Mouse (Mus musculus): ENCODE results near the gene Prkd1. TPM values are rescaled to one million over a fixed set of nuclear protein-coding genes. Genes with fewer than 3 reads are reported as not detected.

Prkd1 gene
- total and polyA plus RNA-seq, 3 experiments = not detected

DNA sequence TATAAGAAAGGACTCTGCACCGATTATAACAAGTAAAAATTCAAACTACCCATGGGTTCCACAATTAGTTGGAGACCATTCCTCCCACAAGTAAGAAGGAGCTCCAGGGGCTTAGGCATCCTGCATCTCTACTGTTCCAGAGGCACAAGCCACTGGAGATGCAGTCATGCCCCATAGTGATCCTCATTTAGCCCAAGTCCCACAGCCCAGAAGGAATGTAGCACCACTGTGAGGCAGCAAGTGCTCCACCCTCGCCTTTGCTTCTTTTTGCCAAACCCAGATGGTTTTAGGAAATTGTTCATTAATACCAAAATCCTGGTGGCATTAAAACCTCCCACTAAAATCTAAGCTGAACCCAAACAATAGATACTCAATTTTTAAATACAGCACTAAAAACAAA lies 111.1 kb downstream of the Prkd1 start:
- dilution Hi-C loops (cut with MboI; ENCODE audit: extremely low pct_ligation_motif_present, extremely low pct_unique_long_range_greater_than_20kb, low sequenced_read_pairs) (no loop called here), in situ Hi-C loops (cut with MboI; ENCODE audit: low pct_ligation_motif_present, low pct_unique_long_range_greater_than_20kb, low sequenced_read_pairs) (no loop called here)
- TF ChIP-seq MAFK (IDR thresholded peaks at IDR 0.05; ENCODE audit: insufficient replicate concordance, low read length) = no peak
- TF ChIP-seq NRF1 (IDR thresholded peaks at IDR 0.05; ENCODE audit: low read depth, low read length) = no peak
- no peak for TF ChIP-seq PAX5 (IDR thresholded peaks at IDR 0.05; ENCODE audit: low read length)
- no peak for TF ChIP-seq ZKSCAN1 (IDR thresholded peaks at IDR 0.05; ENCODE audit: borderline replicate concordance, low read depth, low read length)
- TF ChIP-seq ETS1 (conservative IDR thresholded peaks at IDR 0.05; ENCODE audit: low read depth, low read length) = no peak
- TF ChIP-seq POLR2AphosphoS2 (IDR thresholded peaks at IDR 0.05; ENCODE audit: low read depth, low read length) = no peak
- TF ChIP-seq CHD1 (IDR thresholded peaks at IDR 0.05; ENCODE audit: low read depth, low read length) = no peak
- no peak for TF ChIP-seq HCFC1 (IDR thresholded peaks at IDR 0.05; ENCODE audit: low read depth, low read length)
- TF ChIP-seq JUN (IDR thresholded peaks at IDR 0.05; ENCODE audit: insufficient read depth, low read depth, low read length) = no peak
- no peak for TF ChIP-seq CTCF (conservative IDR thresholded peaks at IDR 0.05 in 1 of 2, IDR thresholded peaks at IDR 0.05 in 1 of 2; ENCODE audit: low read depth in 2 of 2, low read length in 2 of 2)
- TF ChIP-seq UBTF (IDR thresholded peaks at IDR 0.05; ENCODE audit: low read depth, low read length) = no peak
- H3K36me3 ChIP-seq (replicated peaks in 1 of 2; ENCODE audit: control insufficient read depth in 1 of 2, insufficient read depth in 1 of 2, low read length in 1 of 2) = no peaks in the 10 kb centered on the region
- H3K27me3 ChIP-seq (replicated peaks) = no peaks in the 10 kb centered on the region
- H3K4me2 ChIP-seq (ENCODE audit: insufficient read depth, low read depth, poor library complexity, severe bottlenecking) = no peak overlapping the region
- no peak overlapping the region for H3K9ac ChIP-seq (ENCODE audit: insufficient read depth, low read depth)
- DNase-seq (ENCODE audit: extremely low read depth) = no peak
- H3K4me1 ChIP-seq (ENCODE audit: control insufficient read depth in 1 of 2, insufficient read depth in 2 of 2) = no peaks in the 10 kb centered on the region
- no peak overlapping the region for H3K27ac ChIP-seq (ENCODE audit: insufficient read depth, low read depth)
- no peaks in the 10 kb centered on the region for H3K79me2 ChIP-seq (replicated peaks; ENCODE audit: control insufficient read depth, extremely low read depth, insufficient read depth, poor library complexity, severe bottlenecking)
- H3K9me3 ChIP-seq (replicated peaks; ENCODE audit: low read length) = peaks cover 32% of the 10 kb centered on the region
- H3K4me3 ChIP-seq (replicated peaks in 1 of 3; ENCODE audit: low read depth in 2 of 3, low read length in 2 of 3, poor library complexity in 1 of 3) = no peak overlapping the region

DNA sequence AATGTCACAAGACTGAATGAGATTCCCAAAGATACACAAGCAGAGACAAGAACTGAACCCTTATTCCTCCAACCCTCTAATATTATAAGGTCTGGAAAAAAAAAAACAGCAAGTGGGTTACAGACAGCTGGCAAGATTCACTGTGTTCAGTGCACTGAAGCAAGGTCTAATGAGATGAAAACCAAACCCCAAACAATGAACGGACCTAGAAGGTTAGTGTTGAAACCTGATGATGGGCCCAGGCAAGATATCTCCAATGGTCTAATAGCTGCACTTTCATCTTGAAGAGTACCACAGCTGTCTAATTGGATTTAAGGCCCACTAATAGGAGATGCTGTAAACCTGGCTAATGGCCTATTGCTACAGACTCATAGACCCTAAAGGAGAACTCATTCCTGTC lies 111.9 kb downstream of the Prkd1 start:
- no peaks in the 10 kb centered on the region for H3K27me3 ChIP-seq (replicated peaks)
- H3K4me2 ChIP-seq (ENCODE audit: insufficient read depth, low read depth, poor library complexity, severe bottlenecking) = no peak overlapping the region
- no peak overlapping the region for H3K4me3 ChIP-seq (replicated peaks in 1 of 3; ENCODE audit: low read depth in 2 of 3, low read length in 2 of 3, poor library complexity in 1 of 3)
- H3K79me2 ChIP-seq (replicated peaks; ENCODE audit: control insufficient read depth, extremely low read depth, insufficient read depth, poor library complexity, severe bottlenecking) = no peaks in the 10 kb centered on the region
- dilution Hi-C loops (cut with MboI; ENCODE audit: extremely low pct_ligation_motif_present, extremely low pct_unique_long_range_greater_than_20kb, low sequenced_read_pairs) (no loop called here), in situ Hi-C loops (cut with MboI; ENCODE audit: low pct_ligation_motif_present, low pct_unique_long_range_greater_than_20kb, low sequenced_read_pairs) (no loop called here)
- H3K9me3 ChIP-seq (replicated peaks; ENCODE audit: low read length) = peaks cover 34% of the 10 kb centered on the region
- H3K9ac ChIP-seq (ENCODE audit: insufficient read depth, low read depth) = no peak overlapping the region
- no peak for DNase-seq (ENCODE audit: extremely low read depth)
- no peak overlapping the region for H3K27ac ChIP-seq (ENCODE audit: insufficient read depth, low read depth)
- no peaks in the 10 kb centered on the region for H3K36me3 ChIP-seq (replicated peaks in 1 of 2; ENCODE audit: control insufficient read depth in 1 of 2, insufficient read depth in 1 of 2, low read length in 1 of 2)
- TF ChIP-seq SMC3 (IDR thresholded peaks at IDR 0.05; ENCODE audit: low read depth, low read length) (no peak), MYC (IDR thresholded peaks at IDR 0.05; ENCODE audit: low read depth, low read length) (no peak), UBTF (IDR thresholded peaks at IDR 0.05; ENCODE audit: low read depth, low read length) (no peak), CHD1 (IDR thresholded peaks at IDR 0.05; ENCODE audit: low read depth, low read length) (no peak), NRF1 (IDR thresholded peaks at IDR 0.05; ENCODE audit: low read depth, low read length) (no peak), RAD21 (IDR thresholded peaks at IDR 0.05; ENCODE audit: low read depth, low read length) (no peak), NELFE (IDR thresholded peaks at IDR 0.05; ENCODE audit: low read depth, low read length) (no peak), BHLHE40 (IDR thresholded peaks at IDR 0.05; ENCODE audit: low read depth, low read length) (no peak), HCFC1 (IDR thresholded peaks at IDR 0.05; ENCODE audit: low read depth, low read length) (no peak), MXI1 (IDR thresholded peaks at IDR 0.05; ENCODE audit: low read depth, low read length) (no peak), ZC3H11A (IDR thresholded peaks at IDR 0.05; ENCODE audit: low read depth, low read length) (no peak), TBP (conservative IDR thresholded peaks at IDR 0.05; ENCODE audit: low read depth, low read length) (no peak), ZNF384 (IDR thresholded peaks at IDR 0.05; ENCODE audit: low read depth, low read length) (no peak), KAT2A (IDR thresholded peaks at IDR 0.05; ENCODE audit: insufficient replicate concordance, low read length) (no peak), ELF1 (IDR thresholded peaks at IDR 0.05; ENCODE audit: low read depth, low read length) (no peak), POLR2AphosphoS2 (IDR thresholded peaks at IDR 0.05; ENCODE audit: low read depth, low read length) (no peak), CTCF (conservative IDR thresholded peaks at IDR 0.05 in 1 of 2, IDR thresholded peaks at IDR 0.05 in 1 of 2; ENCODE audit: low read depth in 2 of 2, low read length in 2 of 2) (no peak), JUND (conservative IDR thresholded peaks at IDR 0.05; ENCODE audit: low read depth, low read length) (no peak), RCOR1 (conservative IDR thresholded peaks at IDR 0.05; ENCODE audit: low read depth, low read length) (no peak), POLR2A (IDR thresholded peaks at IDR 0.05; ENCODE audit: low read depth, low read length) (no peak)
- H3K4me1 ChIP-seq (ENCODE audit: control insufficient read depth in 1 of 2, insufficient read depth in 2 of 2) = no peaks in the 10 kb centered on the region

Measured in CH12.LX (cell line).